Mouse (Mus musculus): ENCODE measurements around the gene Alx1. TPM values are rescaled to one million over a fixed set of nuclear protein-coding genes. Genes with fewer than 3 reads are reported as not detected.
A peak's percentile ranks its signal among the peaks of the same experiment; 100 is the strongest.

The Alx1 gene
- total RNA-seq (2014; fragmentation: Nextera tagmentation) (not detected in 2 replicates), total RNA-seq (2017) (not detected in 2 replicates)

- ATAC-seq (replicated peaks; ENCODE audit: poor library complexity, severe bottlenecking), result no peak
Observed at GRCm38 (mm10) chr10:103029730-103030490, at the start of gene Alx1. TSS of gene Alx1 (minus strand) at chr10:103030215.

- no peak for ATAC-seq (replicated peaks; ENCODE audit: poor library complexity, severe bottlenecking)
Observed at GRCm38 (mm10) chr10:103049593-103049992, 19.6 kb upstream of the Alx1 start.

- no peak for ATAC-seq (replicated peaks; ENCODE audit: poor library complexity, severe bottlenecking)
Observed at GRCm38 (mm10) chr10:103046623-103047022, 16.6 kb upstream of the Alx1 start.

- no peak for ATAC-seq (replicated peaks; ENCODE audit: poor library complexity, severe bottlenecking)
Observed at GRCm38 (mm10) chr10:103045019-103045418, 15.0 kb upstream of the Alx1 start.

GRCm38 (mm10) chr10:103035002-103035640, 5.1 kb upstream of the Alx1 start:
- no peak for ATAC-seq (replicated peaks; ENCODE audit: poor library complexity, severe bottlenecking)

- no peak for ATAC-seq (replicated peaks; ENCODE audit: poor library complexity, severe bottlenecking)
Observed at GRCm38 (mm10) chr10:103030931-103031330, 916 bp upstream of the Alx1 start.

GRCm38 (mm10) chr10:103029132-103029729, 784 bp downstream of the Alx1 start:
- ATAC-seq (replicated peaks; ENCODE audit: poor library complexity, severe bottlenecking), result no peak

GRCm38 (mm10) chr10:103028253-103029131, 1.5 kb downstream of the Alx1 start:
- ATAC-seq (replicated peaks; ENCODE audit: poor library complexity, severe bottlenecking), result peak; percentile 94

GRCm38 (mm10) chr10:103027931-103028252, 2.1 kb downstream of the Alx1 start:
- peak; percentile 7; the same call in 1 of the 2 replicates for ATAC-seq (replicated peaks; ENCODE audit: poor library complexity, severe bottlenecking)

GRCm38 (mm10) chr10:103027226-103027930, 2.6 kb downstream of the Alx1 start:
- ATAC-seq (replicated peaks; ENCODE audit: poor library complexity, severe bottlenecking), result no peak

- ATAC-seq (replicated peaks; ENCODE audit: poor library complexity, severe bottlenecking), result no peak
Observed at GRCm38 (mm10) chr10:103026636-103027225, 3.3 kb downstream of the Alx1 start.

- no peak for ATAC-seq (replicated peaks; ENCODE audit: poor library complexity, severe bottlenecking)
Observed at GRCm38 (mm10) chr10:103002556-103002955, 27.5 kb downstream of the Alx1 start.

GRCm38 (mm10) chr10:103000902-103001301, 29.1 kb downstream of the Alx1 start:
- no peak for ATAC-seq (replicated peaks; ENCODE audit: poor library complexity, severe bottlenecking)

GRCm38 (mm10) chr10:102999584-102999983, 30.4 kb downstream of the Alx1 start:
- no peak for ATAC-seq (replicated peaks; ENCODE audit: poor library complexity, severe bottlenecking)

GRCm38 (mm10) chr10:102975106-102975505, 54.9 kb downstream of the Alx1 start:
- no peak for ATAC-seq (replicated peaks; ENCODE audit: poor library complexity, severe bottlenecking)

GRCm38 (mm10) chr10:102959602-102960001, 70.4 kb downstream of the Alx1 start:
- no peak for ATAC-seq (replicated peaks; ENCODE audit: poor library complexity, severe bottlenecking)
